Mouse (Mus musculus): Measurements from ENCODE around the gene Akap11.

The Akap11 gene

DNA sequence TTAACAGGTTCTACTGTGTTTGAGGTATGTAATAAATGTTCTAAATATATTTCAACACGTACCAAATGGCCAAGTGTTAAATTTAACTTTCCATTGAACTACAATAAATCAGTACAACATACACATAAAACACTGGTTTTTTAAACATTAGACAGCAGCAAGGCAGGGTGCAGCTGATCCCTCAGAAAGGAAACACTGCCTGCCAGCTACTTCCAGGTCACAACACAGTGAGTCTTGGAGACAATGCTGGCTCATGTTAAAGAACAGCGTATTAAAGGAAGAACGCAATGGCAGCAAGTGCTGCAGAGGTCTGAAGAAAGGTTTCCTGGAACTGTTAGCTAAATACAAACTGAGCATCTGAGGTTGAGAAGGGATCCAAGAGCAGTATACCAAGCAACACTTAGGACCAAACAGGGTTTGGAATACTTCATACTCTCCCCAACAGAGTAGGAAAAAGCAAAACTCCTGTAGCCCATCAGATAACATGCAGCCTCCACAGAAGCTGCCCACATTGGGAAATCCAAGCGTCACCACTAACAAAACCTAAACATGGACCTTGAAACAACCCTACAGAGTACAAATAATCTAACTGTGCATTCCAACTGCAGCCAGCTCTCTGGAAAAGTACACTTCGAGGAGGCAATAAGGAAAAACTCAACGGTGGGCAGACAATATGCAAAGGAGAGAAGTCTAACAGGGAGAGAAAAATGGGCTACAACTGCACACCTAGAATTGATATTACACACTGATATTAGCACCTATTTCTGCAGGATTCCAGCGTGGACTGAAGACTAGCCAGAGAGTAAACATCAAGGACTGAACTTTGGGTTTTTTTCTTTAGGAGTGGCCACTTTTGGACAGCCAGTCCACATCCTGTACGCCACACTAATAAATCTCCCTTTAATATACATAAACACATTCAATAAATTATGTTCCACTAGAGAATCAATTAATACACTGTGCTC, 7.9 kb downstream of the Akap11 start:
- in situ Hi-C loops (cut with MboI, MseI): no loop called here

DNA sequence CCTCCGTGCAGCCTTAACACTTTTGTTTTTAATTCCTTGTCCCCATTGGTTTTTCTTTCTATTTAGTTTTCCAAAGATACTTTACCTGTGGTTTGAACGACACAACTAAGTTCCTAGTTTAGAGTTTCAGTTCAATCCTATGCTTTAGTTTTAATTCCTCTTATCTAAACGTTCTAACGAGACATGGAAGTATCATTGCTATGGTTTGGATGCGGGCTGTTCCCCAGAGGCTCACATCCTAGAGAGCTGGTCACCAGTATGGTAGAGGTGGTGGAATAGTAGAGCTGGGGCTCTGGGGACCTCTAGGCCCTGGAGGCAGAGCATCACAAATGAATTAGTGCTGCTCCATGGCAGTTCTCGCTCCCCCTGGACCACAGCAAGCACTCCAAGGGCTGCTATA, 9.7 kb downstream of the Akap11 start:
- in situ Hi-C loops (cut with MboI, MseI): no loop called here

DNA sequence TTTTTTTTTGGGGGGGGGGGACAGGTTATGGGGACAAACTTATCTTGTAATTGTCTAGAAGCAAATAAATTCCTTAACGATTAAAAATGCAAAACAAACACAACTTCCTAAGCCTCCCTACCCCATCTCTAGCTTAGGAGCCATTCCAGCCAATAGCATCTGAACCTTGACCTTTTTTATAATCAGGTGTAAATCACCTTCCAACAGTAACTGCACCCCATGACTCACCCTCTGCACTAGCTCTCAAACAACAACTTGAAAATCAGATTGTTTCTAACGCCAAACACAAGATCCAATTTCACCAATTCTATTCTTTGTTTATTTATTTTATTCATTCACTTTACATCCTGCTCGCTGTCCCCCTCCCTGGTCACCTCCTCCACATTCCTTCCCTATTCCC, 10.1 kb downstream of the Akap11 start:
- in situ Hi-C loops (cut with MboI, MseI): no loop called here

DNA sequence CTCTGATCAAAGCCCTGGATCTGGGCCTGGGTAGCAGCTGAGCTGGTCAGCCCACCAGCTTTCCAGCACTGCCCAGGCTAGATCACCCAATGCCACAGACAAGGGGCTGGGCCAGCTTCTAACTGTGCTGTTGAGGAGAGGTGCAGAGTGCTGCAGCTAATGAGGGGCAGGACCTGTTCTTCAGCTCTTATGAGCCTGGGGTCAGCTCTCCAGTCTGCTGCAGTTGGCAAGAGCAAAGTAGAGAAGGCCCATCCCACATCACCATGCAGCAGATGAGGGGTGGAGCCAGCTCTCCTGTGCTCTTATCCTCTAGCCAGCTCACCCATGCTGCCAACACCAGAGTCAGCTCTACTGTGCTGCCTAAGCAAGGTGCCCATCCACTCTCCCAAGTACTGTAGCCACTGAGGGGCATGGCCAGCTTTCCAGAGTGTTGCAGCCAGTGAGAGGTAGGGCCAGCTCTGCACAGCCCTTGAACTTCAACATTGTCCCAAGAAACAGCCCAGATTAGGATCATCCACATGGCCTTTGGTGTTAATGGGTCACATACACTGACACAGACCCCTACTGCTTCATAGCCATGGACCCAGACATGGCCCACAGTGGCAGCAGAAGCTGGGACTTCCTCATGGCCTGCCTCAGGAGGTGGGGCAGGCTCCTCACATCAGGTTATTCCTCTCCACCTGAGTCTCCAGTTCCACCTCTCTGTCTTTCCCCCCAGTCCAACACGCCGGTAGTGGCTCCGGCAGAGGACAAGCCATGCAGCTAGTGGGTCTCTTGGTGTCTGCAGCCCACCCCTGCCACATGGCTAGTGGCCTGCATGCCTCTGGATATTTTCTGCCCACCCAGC, 10.8 kb downstream of the Akap11 start:
- in situ Hi-C loops (cut with MboI, MseI): no loop called here

DNA sequence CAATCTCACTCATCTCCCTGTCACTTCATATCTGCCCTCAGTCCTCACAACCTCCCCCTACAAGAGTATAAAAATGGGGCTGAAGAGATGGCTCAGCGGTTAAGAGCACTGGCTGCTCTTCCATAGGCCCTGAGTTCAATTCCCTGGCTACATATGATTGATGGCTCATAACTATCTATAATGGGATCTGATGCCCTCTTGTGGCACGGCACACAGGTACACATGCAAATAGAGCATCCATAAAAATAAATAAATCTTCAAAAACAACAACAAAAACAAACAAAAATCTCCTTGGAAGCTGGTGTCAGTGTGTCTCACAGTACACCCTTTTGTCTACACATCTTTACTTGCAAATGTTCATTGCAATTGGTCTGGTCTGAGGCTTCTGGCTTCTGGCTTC, 11.5 kb downstream of the Akap11 start:
- in situ Hi-C loops (cut with MboI, MseI): no loop called here

DNA sequence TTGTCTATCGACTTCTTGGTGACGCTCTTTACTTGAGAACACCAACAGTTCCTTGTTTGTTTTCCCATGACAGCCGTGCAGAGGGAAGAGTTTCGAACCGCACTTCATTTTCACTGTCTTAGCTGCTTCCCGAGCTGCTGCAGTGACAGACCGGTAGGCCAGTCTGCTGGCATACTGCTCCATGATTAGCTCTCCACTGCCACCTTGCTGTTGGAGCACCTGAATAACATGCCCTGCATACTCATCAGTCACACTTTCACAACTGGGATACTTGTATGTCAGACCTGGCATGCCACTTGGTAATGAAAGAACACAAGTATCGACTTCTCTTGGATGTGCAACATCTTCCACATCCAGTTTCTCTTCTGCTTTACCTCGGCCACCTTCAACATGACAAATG, 25.9 kb downstream of the Akap11 start:
- in situ Hi-C loops (cut with MboI, MseI): no loop called here

DNA sequence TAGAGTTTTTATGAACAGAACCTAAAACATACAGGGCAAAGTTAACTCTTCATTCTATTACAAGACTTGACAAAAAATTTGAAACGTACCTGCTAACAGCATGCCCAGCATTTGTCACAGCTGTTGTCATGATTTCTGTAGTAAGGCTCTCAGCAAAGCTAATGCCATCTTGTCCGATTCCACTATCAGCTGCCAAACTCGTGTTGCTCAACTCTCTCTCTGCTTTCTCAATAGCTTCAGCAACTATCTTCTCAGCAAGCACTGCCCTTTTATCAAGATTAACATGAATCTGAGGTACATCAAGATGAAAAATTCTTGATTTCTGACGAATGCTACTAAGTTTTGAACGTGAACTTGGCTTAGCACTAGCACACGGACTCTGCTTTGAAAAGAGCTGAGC, 26.8 kb downstream of the Akap11 start:
- in situ Hi-C loops (cut with MboI, MseI): no loop called here

DNA sequence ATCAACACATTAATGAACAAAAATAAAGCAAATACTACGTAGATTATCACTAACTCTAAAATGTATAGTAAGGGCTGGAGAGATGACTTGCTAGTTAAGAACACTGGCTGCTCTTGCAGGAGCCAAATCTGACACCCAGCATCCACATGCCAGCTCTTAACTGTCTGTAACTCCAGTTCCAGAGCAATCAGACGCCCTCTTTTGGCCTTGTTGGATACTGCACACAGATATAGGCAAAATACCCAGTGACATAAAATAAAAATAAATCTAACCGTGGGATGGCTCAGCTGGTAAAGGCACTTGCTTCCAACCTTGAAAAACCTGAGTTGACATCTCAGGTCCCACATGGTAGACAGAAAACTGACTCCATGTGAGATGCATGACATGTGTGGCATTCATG, 36.0 kb downstream of the Akap11 start:
- in situ Hi-C loops (cut with MboI, MseI): no loop called here

DNA sequence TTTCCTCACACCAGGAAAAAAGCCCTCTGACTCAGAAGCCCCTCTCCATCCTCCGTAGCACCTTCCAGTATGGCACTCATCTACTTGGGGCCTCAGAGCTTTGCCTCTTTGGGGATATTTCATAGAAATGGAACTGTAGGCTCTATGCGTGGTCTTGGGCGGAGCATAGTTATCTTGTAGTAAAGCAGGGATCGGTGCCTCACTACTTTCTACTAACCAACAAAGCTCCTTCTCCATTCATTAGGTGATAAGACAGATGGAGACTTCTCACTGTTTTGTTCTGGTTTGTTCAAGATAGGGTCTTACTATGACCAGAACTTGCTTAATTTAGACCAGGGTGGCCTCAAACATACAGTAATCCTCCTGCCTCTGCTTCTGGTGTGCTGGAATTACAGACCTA, 39.9 kb downstream of the Akap11 start:
- in situ Hi-C loops (cut with MboI, MseI): no loop called here

DNA sequence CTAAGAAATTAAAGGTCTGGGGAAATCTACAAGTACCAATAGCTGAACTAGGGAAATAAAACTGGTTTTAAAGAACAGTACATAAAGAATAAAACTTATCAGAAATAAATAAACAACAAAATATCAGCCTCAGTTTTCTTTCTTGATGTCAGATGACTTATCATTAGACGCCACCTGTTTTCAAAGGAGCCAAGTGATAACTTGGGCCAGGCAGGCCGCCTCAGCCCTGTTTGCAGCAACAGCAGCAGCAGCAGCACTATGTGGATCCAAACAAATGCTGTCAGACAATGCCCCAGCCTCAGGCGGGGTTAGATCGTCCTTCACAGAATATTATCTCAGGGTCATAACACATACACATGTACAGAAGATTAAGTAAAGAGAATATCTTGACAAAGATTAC, 41.4 kb downstream of the Akap11 start:
- in situ Hi-C loops (cut with MboI, MseI): no loop called here

DNA sequence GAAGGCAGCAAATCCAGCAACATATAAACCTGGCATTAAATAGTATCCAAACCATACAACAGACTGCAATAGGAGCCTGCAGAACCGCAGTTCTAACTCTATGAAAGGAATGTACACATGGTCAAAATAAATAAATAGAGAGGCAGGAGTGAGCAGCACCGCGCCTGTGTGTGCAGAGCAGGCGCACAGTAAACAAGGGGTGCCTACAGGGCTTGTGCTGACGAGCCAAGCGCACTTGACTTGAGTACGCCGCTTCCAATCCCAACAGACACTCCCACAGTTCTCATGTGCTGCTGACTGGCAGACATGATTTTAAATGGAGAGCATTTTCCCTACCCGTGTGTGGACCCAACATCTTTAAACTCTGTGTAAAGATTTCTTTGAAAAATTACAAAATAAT, 44.0 kb downstream of the Akap11 start:
- in situ Hi-C loops (cut with MboI, MseI): no loop called here

DNA sequence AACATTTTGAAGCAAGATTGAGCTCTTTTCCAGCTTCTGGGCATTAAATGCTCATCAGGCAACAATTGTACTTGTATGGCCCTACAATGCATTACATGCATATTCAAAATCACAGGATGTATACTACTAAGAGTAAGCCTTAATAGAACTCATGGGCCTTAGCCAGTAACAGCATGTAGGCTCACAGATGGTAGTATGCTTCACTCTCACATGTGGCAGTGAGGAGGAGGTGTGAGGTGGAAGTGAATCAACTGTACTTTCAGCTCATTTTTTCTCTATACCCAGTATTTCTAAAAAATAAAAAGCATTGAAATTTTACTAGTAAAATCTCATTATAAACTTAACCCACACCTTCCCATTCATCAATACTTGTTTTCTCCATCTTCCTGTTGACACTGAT, 45.2 kb downstream of the Akap11 start:
- in situ Hi-C loops (cut with MboI, MseI): no loop called here

DNA sequence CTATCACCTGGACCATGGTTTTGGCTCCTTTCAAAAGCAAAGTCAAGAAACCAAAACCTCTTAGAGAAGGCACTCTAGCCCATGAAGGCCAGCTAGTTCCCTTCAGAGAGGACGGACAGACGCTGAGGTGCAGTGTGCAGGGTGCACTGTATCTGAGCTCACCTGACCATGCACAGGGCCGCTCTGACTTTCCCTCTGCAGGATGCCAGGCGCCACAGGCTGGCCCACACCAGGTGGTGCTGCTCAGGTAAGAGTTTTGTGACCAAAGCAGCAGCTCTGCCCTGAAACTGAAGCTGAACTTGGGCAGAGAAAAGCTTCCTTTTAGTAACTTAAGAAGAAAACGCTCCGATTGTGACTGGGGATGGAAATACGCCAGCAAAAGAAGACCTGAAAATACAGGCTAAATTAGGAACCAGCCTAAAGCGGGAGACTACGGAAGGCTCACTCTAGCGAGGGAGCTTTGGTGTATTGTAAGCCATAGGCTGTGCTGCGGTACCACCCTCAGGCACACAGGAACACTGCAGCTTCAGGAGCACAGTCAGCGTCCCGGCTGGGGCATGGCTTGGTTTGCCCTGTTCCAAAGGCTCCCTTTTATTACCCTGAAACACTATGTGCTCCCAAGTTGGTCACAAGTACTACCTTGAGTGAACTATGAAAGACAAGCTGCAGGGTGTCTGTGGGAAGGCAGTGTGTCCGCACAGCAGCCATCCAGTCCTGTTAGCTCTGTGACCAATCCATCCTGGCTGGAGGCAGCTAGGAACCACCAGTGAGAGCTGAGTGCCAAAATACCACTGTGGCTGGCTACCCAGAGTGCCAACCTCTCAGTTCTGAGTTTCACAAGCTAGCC, 54.0 kb downstream of the Akap11 start:
- in situ Hi-C loops (cut with MboI, MseI): loop anchor here in 1 of 2 experiments (10.0 kb wide), 1 partner anchor 278 kb away; no protein-coding TSS in a partner anchor

DNA sequence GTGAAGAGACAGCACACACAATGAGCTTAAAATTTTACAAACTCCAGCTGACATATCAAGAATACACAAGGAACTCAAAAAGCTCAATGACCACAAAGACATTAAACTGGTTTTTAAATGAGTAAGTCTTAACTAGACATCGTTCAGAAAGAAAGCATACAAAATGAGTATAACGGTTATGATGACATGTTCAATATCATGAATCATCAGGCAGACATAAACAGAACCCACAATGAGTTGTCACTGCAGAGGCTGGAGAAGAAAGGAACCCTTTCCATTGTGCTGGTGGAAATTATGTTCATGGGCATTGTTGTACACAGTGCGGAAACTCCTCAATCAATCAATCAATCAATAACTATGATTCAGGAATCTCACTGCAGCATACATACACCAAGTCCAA, 62.5 kb downstream of the Akap11 start:
- in situ Hi-C loops (cut with MboI, MseI): loop anchor here (5.0 to 10.0 kb wide), 4 partner anchors 42 to 169 kb away; partner anchors contain the start of gene Tnfsf11 (in 1 of the 2)

DNA sequence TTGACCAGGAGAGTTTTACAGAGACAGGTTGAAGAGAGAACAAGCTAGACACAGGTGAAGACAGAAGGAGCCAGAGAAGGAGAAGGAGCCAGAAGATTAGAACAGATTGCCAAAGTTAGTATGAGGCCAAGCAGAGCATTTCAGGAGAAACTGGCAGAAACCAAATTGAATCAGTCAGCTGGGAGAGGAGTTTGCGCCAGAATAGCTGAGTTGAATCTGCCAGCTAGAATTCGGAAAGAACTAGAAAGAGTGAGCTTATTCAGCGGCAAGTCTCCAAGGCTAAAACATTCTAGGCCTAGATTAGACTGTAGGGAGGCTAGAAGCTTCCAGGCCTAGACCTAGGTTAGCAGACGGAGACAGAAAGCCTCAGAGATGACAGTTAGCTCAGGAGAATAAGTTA, 65.9 kb downstream of the Akap11 start:
- in situ Hi-C loops (cut with MboI, MseI): loop anchor here (5.0 to 10.0 kb wide), 4 partner anchors 38 to 166 kb away; partner anchors contain the start of gene Tnfsf11 (in 1 of the 2)

DNA sequence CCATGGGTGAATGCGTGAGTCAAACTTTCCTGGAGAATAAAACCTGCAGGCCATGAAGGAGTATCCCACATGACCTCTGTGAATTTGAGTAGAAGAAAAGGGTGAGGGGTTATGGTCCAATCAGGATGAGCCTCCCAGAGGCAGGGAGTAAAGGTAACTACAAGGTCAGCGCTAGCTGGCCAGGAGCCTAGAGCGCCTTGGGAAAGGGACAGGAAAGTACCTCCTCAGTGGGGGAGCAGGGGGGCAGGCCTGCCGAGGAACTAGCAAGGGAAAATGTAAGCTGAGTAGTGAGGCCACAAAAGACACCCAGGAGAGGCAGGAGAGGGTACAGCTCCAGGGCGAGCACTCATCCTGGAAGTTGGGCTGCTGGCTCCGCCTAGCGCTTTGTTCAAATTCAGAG, 67.6 kb downstream of the Akap11 start:
- in situ Hi-C loops (cut with MboI, MseI): no loop called here

DNA sequence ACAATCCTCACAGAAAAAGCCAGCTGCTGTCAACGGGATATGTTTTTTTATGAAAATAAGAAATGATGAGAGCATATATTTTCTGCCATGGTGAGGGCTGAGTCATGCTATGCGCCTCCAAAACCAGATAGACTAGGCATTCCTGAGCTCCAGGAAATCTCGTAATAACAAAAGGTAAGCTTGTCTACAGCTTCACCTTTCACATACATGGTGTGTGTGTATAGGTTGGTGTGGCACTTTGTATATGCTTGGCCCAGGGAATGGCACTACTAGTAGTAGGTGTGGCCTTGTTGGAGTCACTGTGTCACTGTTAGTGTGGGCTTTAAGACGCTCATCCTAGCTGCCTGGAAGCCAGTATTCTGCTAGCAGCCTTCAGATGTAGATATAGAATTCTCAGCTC, 68.6 kb downstream of the Akap11 start:
- in situ Hi-C loops (cut with MboI, MseI): no loop called here

DNA sequence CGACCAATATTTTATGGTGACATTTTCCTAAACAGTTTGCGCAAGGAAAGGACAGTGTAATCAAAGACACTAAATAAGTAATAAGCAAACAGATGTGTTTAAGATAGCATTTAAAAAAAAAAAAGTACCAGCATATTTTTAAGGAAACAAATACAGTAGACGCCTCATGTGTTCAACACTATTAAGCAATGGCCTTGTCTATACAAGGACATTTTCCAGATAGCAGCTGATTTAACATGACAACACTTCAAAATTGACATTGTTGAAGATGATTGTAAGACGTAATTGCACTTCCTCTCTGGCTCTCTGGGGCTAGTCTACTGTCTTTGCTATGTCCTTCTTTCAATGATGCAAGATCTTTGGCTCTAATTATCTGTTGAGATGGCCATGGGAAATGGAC, 72.3 kb downstream of the Akap11 start:
- in situ Hi-C loops (cut with MboI, MseI): no loop called here

DNA sequence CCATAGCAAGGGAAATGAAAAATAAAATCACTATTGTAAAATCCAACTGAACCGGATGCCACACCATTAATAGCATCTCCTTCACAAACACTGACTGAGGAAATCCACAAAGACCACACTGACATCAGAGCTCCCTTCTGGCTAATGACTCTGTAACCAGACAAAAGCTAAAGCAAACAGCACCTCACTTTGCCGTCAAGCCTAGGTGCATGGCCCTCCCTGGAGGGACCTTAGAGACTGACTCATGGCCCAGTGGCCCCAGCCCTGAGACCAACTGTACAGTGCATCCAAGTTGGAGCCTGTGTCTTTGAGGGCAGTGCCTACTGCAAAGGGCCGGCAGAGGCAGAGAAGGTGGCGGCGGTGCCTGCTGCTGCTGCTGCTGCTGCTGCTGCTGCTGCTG, 77.5 kb downstream of the Akap11 start:
- in situ Hi-C loops (cut with MboI, MseI): no loop called here

DNA sequence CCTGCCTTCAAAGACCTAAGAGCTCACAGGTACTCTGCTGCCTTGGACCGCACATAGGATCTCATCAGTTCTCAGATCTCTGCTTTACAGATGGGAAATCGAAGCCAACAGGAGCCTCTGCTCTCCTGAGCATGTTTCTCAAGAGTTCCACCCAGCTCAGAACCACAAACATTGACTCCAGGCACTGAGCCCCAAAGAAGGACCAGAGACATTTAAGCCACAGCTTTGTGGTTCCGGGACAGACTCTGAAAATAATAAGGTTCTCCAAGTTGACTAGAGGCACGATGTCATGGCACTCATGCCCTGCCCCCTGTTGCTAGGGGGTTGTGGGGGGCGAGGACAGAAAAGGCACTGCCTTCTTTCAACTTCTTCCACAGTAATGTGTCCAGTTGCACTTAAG, 77.9 kb downstream of the Akap11 start:
- in situ Hi-C loops (cut with MboI, MseI): no loop called here

DNA sequence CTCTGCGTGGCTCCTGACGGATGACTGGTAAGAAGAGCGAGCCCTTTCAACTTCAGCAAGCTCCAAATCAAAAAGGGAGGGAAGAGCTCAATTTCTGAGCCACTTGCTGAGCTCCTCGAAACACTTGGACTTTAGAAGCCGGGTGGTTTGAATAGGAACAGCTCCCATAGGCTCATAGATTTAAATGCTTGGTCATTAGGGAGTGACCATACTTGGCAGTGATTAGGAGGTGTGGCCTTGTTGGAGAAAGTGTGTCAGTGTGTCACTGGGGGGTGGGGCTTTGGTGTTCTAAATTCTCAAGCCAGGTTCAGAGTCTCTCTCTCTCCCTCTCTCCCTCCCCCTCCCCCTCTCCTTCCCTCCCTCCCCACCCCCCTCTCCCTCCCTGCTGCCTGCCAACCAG, 81.6 kb downstream of the Akap11 start:
- in situ Hi-C loops (cut with MboI, MseI): no loop called here

Measured in T-helper 17 cell (primary cell).